Mouse (Mus musculus): Measurements from ENCODE around the gene Gm28372. TPM values are rescaled to one million over a fixed set of nuclear protein-coding genes. Genes with fewer than 3 reads are reported as not detected.

Gene Gm28372
- polyA plus RNA-seq, 1 experiment: 0.99 TPM

- peaks cover 9% of the 10 kb centered on the region for H3K4me1 ChIP-seq (ENCODE audit: control insufficient read depth, insufficient read depth, low read length)
- TF ChIP-seq CTCF (IDR thresholded peaks at IDR 0.05; ENCODE audit: control insufficient read depth, insufficient read depth, insufficient replicate concordance, low read depth, low read length) (no peak), POLR2A (IDR thresholded peaks at IDR 0.05; ENCODE audit: control insufficient read depth, low read depth, low read length) (no peak)
- H3K27ac ChIP-seq (ENCODE audit: control insufficient read depth, insufficient read depth, low read depth, low read length): no peak overlapping the region
- no peaks in the 10 kb centered on the region for H3K27me3 ChIP-seq (ENCODE audit: control insufficient read depth, insufficient read depth, low read length)
- peak overlapping the region; percentile 15; the same call in 1 of the 2 replicates for H3K4me3 ChIP-seq (ENCODE audit: control insufficient read depth, low read depth, low read length)
- H3K36me3 ChIP-seq (ENCODE audit: control insufficient read depth, insufficient read depth, low read length): no peaks in the 10 kb centered on the region
These were observed 46.2 kb downstream of the Gm28372 start for GRCm38 (mm10) chr2:130451086-130451726.

GRCm38 (mm10) chr2:130451727-130452090, 46.7 kb downstream of the Gm28372 start:
- no peak overlapping the region for H3K27ac ChIP-seq (ENCODE audit: control insufficient read depth, insufficient read depth, low read depth, low read length)
- H3K36me3 ChIP-seq (ENCODE audit: control insufficient read depth, insufficient read depth, low read length): no peaks in the 10 kb centered on the region
- no peak overlapping the region for H3K4me3 ChIP-seq (ENCODE audit: control insufficient read depth, low read depth, low read length)
- H3K4me1 ChIP-seq (ENCODE audit: control insufficient read depth, insufficient read depth, low read length): peaks cover 9% of the 10 kb centered on the region
- no peaks in the 10 kb centered on the region for H3K27me3 ChIP-seq (ENCODE audit: control insufficient read depth, insufficient read depth, low read length)
- TF ChIP-seq POLR2A (IDR thresholded peaks at IDR 0.05; ENCODE audit: control insufficient read depth, low read depth, low read length) (no peak), CTCF (IDR thresholded peaks at IDR 0.05; ENCODE audit: control insufficient read depth, insufficient read depth, insufficient replicate concordance, low read depth, low read length) (no peak)

GRCm38 (mm10) chr2:130452266-130452665, 47.2 kb downstream of the Gm28372 start:
- TF ChIP-seq POLR2A (IDR thresholded peaks at IDR 0.05; ENCODE audit: control insufficient read depth, low read depth, low read length): no peak
- TF ChIP-seq CTCF (IDR thresholded peaks at IDR 0.05; ENCODE audit: control insufficient read depth, insufficient read depth, insufficient replicate concordance, low read depth, low read length): no peak
- H3K27me3 ChIP-seq (ENCODE audit: control insufficient read depth, insufficient read depth, low read length): no peaks in the 10 kb centered on the region
- peaks cover 9% of the 10 kb centered on the region for H3K4me1 ChIP-seq (ENCODE audit: control insufficient read depth, insufficient read depth, low read length)
- no peak overlapping the region for H3K27ac ChIP-seq (ENCODE audit: control insufficient read depth, insufficient read depth, low read depth, low read length)
- H3K4me3 ChIP-seq (ENCODE audit: control insufficient read depth, low read depth, low read length): no peak overlapping the region
- H3K36me3 ChIP-seq (ENCODE audit: control insufficient read depth, insufficient read depth, low read length): no peaks in the 10 kb centered on the region

- Histone ChIP-seq H3K27me3 (ENCODE audit: control insufficient read depth, insufficient read depth, low read length) (no peaks in the 10 kb centered on the region), H3K27ac (ENCODE audit: control insufficient read depth, insufficient read depth, low read depth, low read length) (no peak overlapping the region), H3K4me1 (ENCODE audit: control insufficient read depth, insufficient read depth, low read length) (peaks cover 9% of the 10 kb centered on the region), H3K4me3 (ENCODE audit: control insufficient read depth, low read depth, low read length) (no peak overlapping the region), H3K36me3 (ENCODE audit: control insufficient read depth, insufficient read depth, low read length) (no peaks in the 10 kb centered on the region)
- TF ChIP-seq CTCF (IDR thresholded peaks at IDR 0.05; ENCODE audit: control insufficient read depth, insufficient read depth, insufficient replicate concordance, low read depth, low read length): no peak
- TF ChIP-seq POLR2A (IDR thresholded peaks at IDR 0.05; ENCODE audit: control insufficient read depth, low read depth, low read length): no peak
These were observed 48.4 kb downstream of the Gm28372 start for GRCm38 (mm10) chr2:130453421-130453820.

- no peaks in the 10 kb centered on the region for H3K27me3 ChIP-seq (ENCODE audit: control insufficient read depth, insufficient read depth, low read length)
- H3K4me1 ChIP-seq (ENCODE audit: control insufficient read depth, insufficient read depth, low read length): peaks cover 5% of the 10 kb centered on the region
- no peak overlapping the region for H3K27ac ChIP-seq (ENCODE audit: control insufficient read depth, insufficient read depth, low read depth, low read length)
- no peak for TF ChIP-seq CTCF (IDR thresholded peaks at IDR 0.05; ENCODE audit: control insufficient read depth, insufficient read depth, insufficient replicate concordance, low read depth, low read length)
- no peak for TF ChIP-seq POLR2A (IDR thresholded peaks at IDR 0.05; ENCODE audit: control insufficient read depth, low read depth, low read length)
- H3K4me3 ChIP-seq (ENCODE audit: control insufficient read depth, low read depth, low read length): no peak overlapping the region
- H3K36me3 ChIP-seq (ENCODE audit: control insufficient read depth, insufficient read depth, low read length): no peaks in the 10 kb centered on the region
These were observed 49.8 kb downstream of the Gm28372 start for GRCm38 (mm10) chr2:130454748-130455370.

Other genes starting within 250 kb of the Gm28372 start
- gene Snrpb, start 225.8 kb upstream of the Gm28372 start, polyA plus RNA-seq (2012; rRNA removed): 102 and 117 TPM in 2 replicates
- 0.07 and 0.19 TPM in 2 replicates for gene Tmc2, start 210.0 kb upstream of the Gm28372 start, polyA plus RNA-seq (2012; rRNA removed)
- 20.4 and 24.6 TPM in 2 replicates for gene Nop56, start 130.8 kb upstream of the Gm28372 start, polyA plus RNA-seq (2012; rRNA removed)
- gene Idh3b, start 120.7 kb upstream of the Gm28372 start, polyA plus RNA-seq (2012; rRNA removed): 148 and 153 TPM in 2 replicates
- gene Ebf4, start 110.1 kb upstream of the Gm28372 start, polyA plus RNA-seq (2012; rRNA removed): 1.9 and 2.4 TPM in 2 replicates
- gene Cpxm1, start 7.7 kb upstream of the Gm28372 start, polyA plus RNA-seq (2012; rRNA removed): 73.4 and 89.5 TPM in 2 replicates
- gene 1700020A23Rik, start within 50 bp of the Gm28372 start, polyA plus RNA-seq (2012; rRNA removed): 316 and 321 TPM in 2 replicates
- 251 and 255 TPM in 2 replicates for gene Tmem239, start 1.2 kb downstream of the Gm28372 start, polyA plus RNA-seq (2012; rRNA removed)
- gene Vps16, start 19.1 kb downstream of the Gm28372 start, polyA plus RNA-seq (2012; rRNA removed): 45.6 and 55.8 TPM in 2 replicates
- 46.3 and 48.0 TPM in 2 replicates for gene Pced1a, start 19.5 kb downstream of the Gm28372 start, polyA plus RNA-seq (2012; rRNA removed)
- gene Ptpra, start 45.0 kb downstream of the Gm28372 start, polyA plus RNA-seq (2012; rRNA removed): 11.0 and 11.6 TPM in 2 replicates
- gene Mrps26, start 158.5 kb downstream of the Gm28372 start, polyA plus RNA-seq (2012; rRNA removed): 22.4 and 30.2 TPM in 2 replicates
- gene Oxt, start 170.9 kb downstream of the Gm28372 start, polyA plus RNA-seq (2012; rRNA removed): not detected in 2 replicates
- not detected in 2 replicates for gene Avp, start 177.3 kb downstream of the Gm28372 start, polyA plus RNA-seq (2012; rRNA removed)
- gene Fastkd5, start 224.8 kb downstream of the Gm28372 start, polyA plus RNA-seq (2012; rRNA removed): 1.2 and 1.6 TPM in 2 replicates
- gene Ubox5, start 224.8 kb downstream of the Gm28372 start, polyA plus RNA-seq (2012; rRNA removed): 7.7 and 8.0 TPM in 2 replicates
- gene Lzts3, start 237.6 kb downstream of the Gm28372 start, polyA plus RNA-seq (2012; rRNA removed): 3.6 and 4.3 TPM in 2 replicates